Mouse (Mus musculus): ENCODE results near the gene Map3k19.
A peak's percentile ranks its signal among the peaks of the same experiment; 100 is the strongest.

The Map3k19 gene

DNA sequence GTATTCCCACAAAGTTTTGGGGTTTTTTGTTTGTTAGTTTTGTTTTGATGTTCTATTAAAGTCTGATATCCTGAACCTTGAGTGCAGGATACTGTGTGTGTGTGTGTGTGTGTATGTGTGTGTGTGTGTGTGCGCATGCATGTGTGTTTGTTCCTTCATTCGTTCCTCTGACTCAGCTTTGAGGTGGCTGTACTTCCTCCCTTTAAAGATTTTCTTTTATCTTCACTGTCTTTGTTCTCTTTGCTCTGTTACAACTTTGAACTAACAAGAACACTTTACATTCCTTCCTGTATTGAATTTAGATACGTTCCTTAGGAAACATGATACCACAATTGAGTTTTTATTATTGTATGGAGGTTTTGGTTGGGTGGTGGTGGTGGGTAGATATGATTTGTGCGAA lies 58.5 kb downstream of the Map3k19 start:
- no peak for DNase-seq

GRCm38 (mm10) chr1:127795087-127795769 lies 59.6 kb downstream of the Map3k19 start:
- DNase-seq, result no peak

GRCm38 (mm10) chr1:127793459-127793858 lies 61.4 kb downstream of the Map3k19 start:
- no peak for DNase-seq

DNA sequence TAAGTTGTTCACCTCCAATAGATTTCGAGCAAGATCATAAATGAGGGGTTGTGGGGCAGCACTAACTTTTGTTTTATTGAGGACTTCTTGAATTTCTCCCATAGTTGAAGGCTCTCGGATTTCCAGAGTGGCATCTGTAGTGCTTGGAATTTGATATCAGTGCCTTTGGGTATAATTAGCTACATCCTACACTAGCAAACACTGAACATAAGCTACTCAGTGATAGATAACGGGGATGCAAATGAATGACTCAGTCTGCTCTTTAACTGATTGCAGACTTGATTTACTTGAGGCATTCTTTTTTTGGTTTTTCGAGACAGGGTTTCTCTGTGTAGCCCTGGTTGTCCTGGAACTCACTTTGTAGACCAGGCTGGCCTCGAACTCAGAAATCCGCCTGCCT lies 65.9 kb downstream of the Map3k19 start:
- no peak for DNase-seq

- DNase-seq, result no peak
These were observed 68.9 kb downstream of the Map3k19 start for GRCm38 (mm10) chr1:127785882-127786281.

DNA sequence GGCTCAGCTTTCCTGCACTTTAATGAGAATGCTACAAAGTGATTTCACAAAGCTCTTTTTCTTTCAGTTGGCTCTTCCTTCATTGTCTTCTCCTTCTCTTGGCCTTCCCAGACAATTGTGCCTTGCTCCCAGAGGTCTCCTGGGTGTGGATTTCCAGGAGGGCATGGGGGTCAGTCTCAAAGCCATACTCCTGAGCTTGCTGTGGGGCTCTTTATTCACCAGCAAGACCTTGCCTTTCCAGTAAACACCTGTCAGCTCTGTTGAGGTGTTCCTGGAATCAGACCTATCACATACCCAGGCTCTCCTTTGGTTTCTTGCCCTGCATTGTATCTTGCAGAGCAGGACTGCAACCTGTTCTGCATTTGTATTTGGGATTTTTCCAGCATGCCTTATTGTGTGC lies 71.0 kb downstream of the Map3k19 start:
- no peak for DNase-seq

DNA sequence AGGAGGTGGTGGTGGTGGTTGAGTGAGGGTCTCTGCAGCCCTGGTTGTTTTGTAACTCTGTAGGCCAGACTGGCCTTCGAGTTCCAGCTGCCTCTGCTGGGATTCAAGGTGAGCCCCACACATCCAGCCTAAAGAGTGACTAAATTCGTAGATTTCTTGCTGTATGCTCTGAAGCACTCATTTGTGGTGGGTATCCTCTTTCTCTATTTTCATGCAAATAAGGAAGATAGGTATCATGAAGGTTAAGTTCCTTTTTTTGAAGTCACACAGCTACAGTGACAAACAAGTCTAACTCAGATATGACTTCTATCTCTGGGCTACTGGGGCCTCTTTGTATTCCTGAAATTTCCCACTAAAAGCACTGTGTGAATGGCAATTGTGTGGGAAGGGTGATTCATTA lies 74.0 kb downstream of the Map3k19 start:
- DNase-seq, result no peak

GRCm38 (mm10) chr1:127780142-127780541 lies 74.7 kb downstream of the Map3k19 start:
- DNase-seq, result no peak

- no peak for DNase-seq
These were observed 76.2 kb downstream of the Map3k19 start for GRCm38 (mm10) chr1:127778611-127779010.

GRCm38 (mm10) chr1:127776246-127776645 lies 78.6 kb downstream of the Map3k19 start:
- no peak for DNase-seq

DNA sequence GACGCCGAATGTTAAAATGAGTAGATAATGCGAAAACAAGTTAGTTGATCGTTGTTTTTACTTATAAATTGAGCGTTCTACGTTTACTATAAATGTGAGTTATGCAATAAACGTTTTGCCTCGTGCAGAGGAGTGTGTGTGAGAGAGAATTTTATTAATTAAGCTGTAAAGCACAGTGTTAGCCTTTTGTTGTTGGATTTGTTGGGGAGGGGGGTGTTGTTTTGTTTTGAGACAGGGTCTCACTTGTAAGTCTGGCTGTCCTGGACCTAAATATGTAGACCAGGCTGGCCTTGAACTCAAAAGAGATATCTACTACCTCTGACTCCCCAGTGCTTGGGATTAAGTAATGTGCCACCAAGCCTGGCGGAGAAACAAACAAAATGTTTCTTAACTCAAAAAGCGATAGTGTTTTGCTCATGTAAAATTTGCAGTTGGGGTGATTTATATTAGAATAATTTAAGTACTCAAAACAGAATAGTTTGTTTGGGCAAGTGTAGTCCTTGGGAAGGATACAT lies 79.6 kb downstream of the Map3k19 start:
- DNase-seq, result no peak

- no peak for DNase-seq
These were observed 80.3 kb downstream of the Map3k19 start for GRCm38 (mm10) chr1:127774501-127774880.

DNA sequence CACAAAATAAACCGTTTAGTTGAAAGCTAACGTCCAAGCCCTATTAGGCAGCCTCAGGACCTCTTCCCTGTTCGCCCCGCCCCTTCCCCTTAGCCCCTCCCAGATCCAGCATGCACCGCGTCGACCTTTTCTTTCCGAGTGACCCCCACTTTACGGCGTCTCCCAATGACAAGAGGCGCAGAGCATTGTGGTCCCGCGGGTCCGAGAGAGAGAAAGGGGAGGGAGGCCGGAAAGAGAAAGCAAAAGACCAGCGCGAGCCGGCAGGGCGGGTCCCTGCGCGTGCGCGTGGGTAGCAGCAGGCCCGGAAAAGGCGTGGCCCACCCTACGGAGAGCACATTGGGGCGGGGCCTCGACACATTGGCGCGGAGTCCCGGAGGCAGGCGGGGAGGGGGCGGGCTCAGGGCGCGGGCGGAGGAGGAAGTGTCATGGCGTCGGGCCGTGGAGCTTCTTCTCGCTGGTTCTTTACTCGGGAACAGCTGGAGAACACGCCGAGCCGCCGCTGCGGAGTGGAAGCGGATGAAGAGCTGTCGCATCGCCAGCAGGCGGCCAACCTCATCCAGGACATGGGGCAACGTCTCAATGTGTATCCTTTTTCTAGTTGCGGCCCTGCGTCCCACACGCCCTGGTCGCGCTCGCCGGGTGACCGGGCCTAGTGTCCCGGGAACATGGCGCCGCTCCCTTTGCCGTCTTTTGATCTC lies 80.9 kb downstream of the Map3k19 start, which contains the start of gene Ccnt2:
TSS of gene Ccnt2 (plus strand) at position 362 of the 698 bp plus-strand sequence.
- peak; percentile 99 for DNase-seq

- no peak for DNase-seq
These were observed 81.5 kb downstream of the Map3k19 start for GRCm38 (mm10) chr1:127773198-127773802.

DNA sequence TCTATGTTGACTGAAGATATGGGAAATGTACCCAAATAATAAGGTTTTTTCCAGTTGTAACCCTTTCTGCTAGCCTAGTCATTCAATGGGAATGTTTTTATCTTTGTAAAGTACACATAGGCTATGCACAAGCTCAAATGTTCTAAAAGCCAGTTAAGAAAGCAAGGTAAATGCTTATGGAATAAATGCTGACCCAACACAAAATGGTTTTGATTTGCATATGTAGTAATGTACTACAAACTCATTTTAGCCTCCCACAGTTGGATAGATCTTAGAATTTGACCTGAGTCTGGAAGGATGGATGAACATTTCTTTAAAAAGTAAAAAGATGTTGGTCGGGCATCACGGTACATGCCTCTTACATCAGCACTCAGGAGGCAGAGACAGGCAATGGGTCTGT lies 88.1 kb downstream of the Map3k19 start:
- DNase-seq, result no peak

- DNase-seq, result peak in 1 of 2 experiments; percentile 11
These were observed 89.4 kb downstream of the Map3k19 start for GRCm38 (mm10) chr1:127765468-127765867.

Data from cerebellum, postnatal 25 days (tissue).